Mouse (Mus musculus) adipocyte (in vitro differentiated cells): ENCODE measurements at regions not wholly inside any gene's neighbourhood (a gene's known extent, or its start where the extent isn't known, plus 50 kb on each side); places are given as distances from the start of the nearest gene placed in this dataset.

Experiments
- DNase-seq: peaks from one replicate; pipeline ENCODE4 v3.0.0-alpha.2; 2016; ENCODE audit warnings: low spot score

GRCm38 (mm10) chr3:15112177-15112838 lies 219.8 kb downstream of the Gm9733 start:
- no peak for DNase-seq

DNA sequence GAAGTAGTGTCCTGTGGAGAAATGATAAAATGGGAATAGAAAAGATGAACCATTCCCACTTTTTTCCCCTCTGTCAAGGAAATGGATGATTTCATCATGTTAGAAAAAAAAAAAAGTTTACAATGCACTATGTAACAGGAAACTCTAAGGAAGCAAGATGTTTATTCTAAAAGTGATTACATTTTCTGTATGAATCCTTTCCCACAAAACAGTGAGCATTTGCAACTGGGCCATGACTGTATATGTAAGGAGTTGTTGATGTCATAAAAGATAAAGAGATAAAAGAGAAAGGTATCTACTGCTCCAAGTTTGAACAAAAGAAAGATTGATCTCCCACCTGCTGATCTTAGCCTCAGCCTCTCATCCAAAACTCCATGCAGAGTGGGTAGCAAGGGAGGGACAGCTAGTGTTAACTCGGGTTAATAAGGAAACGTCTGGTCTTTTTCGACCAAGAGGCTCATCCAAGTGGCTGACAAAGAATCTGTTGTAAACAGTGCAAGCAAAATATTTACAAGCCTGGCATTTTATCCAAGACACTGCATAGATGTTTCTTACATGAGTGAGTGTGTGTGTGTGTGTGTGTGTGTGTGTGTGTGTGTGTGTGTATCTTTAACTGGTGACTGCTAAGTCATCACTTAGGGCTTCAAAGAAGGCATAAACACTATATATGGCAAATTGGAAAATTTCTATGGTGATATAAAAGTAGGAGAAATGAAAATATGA lies 213.3 kb downstream of the Gm9733 start:
- DNase-seq, result no peak

GRCm38 (mm10) chr3:15126736-15127135 lies 205.4 kb downstream of the Gm9733 start:
- no peak for DNase-seq

DNA sequence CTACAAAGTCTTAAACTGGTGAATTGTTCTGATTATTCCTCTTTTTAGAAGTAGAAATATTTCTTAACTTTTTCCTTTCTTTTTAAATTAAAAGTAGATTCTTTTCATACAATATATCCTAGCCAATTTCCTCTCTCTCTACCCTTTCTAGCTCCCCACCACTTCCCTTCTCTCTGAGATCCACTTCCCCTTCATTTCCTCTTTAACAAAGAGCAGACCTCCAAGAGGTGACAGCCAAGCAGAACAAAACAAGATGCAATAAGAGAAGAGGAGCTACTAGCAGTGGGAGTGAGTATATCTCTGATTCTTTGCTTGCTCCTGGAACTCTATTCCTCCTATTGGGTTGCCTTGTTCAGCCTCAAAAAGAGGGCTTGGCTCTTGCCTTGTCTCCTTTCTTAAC lies 203.7 kb downstream of the Gm9733 start:
- DNase-seq, result no peak

DNA sequence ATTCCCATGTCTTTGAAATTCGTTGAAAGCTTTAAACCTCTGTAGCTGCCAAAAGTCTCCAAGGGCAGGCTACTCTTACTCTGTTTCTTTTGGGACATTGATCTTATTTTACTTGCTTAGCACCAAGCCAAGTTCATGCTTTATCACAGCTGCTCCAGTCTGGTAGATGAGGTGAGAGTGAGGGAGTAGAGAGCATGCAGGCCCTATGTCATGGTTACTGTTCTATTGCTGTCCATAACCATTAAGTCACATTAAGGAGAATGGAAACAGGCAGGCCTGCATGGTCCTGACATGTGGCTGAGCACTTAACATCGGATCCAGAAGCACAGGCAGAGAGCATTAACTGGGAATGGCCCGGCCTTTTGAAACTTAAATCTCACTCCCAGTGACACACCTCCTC lies 203.1 kb downstream of the Gm9733 start:
- no peak for DNase-seq

GRCm38 (mm10) chr3:15129729-15130369 lies 202.3 kb downstream of the Gm9733 start:
- DNase-seq, result no peak

- DNase-seq, result no peak
Measured at GRCm38 (mm10) chr3:15132136-15132535, 200.0 kb downstream of the Gm9733 start.

- no peak for DNase-seq
Measured at GRCm38 (mm10) chr3:15139550-15139949, 192.6 kb downstream of the Gm9733 start.

DNA sequence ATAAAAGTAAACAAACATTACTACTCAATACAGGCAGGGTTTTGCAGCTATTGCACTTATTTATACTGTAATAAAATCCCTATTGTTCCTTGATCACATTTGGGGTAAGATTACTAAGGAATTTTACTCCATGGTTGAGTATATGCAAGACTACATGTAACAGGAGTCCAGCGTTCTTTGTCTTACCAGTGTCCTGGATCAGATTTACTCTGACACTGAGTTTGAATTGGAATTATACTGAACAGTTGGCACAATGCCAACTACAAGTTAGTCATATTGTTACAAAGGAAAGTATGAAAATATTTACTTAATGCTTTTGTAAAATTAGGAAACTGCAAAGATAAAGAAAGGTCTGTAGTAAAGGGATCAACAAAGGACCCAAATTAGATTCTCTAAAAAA lies 178.4 kb downstream of the Gm9733 start:
- DNase-seq, result peak; percentile 14

DNA sequence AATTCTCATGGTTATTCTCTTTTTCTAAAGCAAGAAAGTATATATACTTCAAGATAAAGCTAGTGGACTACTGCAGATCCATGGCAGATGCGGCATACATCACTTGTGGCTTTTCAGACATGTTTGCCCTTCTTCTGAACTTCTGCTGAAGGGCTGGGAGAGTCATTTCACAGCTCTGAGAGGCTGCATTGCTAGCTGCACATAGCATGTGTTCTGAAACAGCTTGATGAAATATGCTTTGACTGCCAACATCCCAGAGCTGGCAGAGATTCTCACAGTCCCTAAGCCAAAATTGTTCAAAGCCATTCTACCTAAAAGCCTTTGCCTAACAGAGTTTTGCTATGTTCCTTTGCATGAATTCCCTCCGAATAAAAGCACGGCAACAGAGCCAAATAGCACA lies 177.9 kb downstream of the Gm9733 start:
- peak; percentile 84 for DNase-seq

DNA sequence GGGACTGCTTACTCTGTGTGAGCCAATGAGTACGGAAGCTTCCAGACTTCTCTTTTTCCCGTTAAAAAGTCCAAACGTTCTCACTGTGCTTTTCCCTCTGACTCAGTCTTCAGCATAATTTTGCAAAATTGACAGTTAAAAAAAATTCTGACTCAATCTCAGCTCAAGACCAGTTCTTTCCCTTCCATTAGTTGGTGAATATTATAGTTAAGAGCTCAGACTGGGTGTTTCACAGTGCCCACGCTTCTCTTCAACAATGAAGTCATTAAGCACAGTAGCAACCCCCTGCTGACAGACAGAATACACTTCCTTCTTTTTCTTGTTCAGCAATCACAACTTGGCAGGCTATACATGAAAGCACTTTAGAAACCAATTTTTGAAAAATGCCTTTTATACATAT lies 175.4 kb downstream of the Gm9733 start:
- peak; percentile 10 for DNase-seq

GRCm38 (mm10) chr3:15157842-15158241 lies 174.3 kb downstream of the Gm9733 start:
- no peak for DNase-seq

- no peak for DNase-seq
Measured at GRCm38 (mm10) chr3:15158926-15159325, 173.2 kb downstream of the Gm9733 start.

DNA sequence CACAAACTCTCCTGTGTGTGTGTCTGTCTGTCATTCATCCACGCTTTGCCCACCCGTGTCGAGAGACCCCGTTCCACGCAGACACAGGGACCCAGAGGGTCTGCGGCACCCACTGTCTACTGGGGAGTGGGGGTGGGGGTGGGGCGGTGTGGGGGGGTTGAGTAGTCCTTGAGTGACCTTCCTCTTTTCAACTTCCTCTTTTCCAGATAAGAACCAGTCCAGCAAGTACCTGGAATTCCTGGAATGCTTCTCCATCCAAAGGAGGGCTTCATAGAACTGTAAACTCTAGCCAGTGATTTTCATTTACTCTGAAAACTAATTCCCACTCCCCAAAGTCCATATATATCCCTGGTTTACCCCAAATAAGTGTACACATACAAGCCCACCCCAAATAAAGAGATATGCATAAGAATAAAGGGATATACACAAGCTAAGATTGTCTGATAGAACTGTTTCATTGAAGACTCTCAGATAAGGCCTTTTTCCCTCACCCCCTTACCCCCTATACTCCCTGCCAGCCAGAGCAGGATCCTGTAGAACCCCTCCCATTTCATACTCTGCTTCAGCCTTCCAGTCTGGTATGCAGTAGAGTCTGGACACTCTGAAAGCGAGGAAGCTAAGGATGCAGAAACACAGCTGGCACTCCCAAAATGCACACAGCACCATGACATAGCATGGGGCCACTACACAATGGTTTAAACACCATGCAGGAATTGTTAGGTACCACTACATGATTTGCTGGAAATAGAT lies 172.0 kb downstream of the Gm9733 start:
- no peak for DNase-seq

- no peak for DNase-seq
Measured at GRCm38 (mm10) chr3:15175811-15176210, 156.3 kb downstream of the Gm9733 start.

- no peak for DNase-seq
Measured at GRCm38 (mm10) chr3:15179079-15179812, 152.9 kb downstream of the Gm9733 start.

DNA sequence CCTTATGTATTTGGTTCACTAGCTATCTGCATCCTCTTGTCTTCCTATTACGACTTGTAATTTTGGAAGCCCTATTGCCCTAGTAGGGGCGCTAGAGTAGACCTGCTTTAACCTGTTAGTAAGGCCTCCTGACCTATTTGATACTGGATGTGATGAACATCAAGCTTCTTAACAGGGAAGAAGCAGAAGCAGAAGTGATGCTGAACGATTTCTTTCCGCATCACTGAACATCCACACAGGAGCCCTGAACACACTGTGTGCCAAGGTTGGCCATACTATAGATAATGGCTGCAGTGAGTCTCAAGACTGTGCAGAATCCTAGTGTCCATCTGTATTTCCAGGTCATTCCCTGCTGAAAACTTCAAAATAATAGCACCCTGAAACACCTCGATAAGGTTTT lies 151.0 kb downstream of the Gm9733 start:
- no peak for DNase-seq

DNA sequence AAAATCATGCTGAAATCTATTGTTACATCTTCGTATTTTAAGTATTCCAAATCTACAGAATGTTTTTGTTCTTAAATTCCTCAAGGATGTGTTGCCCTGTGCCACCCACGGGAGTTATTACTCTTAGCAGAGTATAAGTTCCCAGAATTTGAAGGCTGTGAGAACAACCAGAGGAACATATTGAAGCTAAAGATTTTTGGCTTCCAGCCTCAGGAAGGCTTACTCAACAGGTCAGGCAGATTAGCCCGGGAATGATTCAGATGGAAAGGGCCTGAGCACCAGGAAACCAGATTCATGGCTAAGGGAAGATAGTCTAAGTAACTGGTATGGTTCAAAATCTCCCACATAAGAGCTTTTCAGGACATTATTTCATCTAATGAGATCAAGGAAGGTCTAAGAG lies 145.4 kb downstream of the Gm9733 start:
- peak; percentile 53 for DNase-seq

GRCm38 (mm10) chr3:15194362-15194761 lies 137.7 kb downstream of the Gm9733 start:
- DNase-seq, result peak; percentile 87

GRCm38 (mm10) chr3:15196101-15196500 lies 136.0 kb downstream of the Gm9733 start:
- DNase-seq, result peak; percentile 54

DNA sequence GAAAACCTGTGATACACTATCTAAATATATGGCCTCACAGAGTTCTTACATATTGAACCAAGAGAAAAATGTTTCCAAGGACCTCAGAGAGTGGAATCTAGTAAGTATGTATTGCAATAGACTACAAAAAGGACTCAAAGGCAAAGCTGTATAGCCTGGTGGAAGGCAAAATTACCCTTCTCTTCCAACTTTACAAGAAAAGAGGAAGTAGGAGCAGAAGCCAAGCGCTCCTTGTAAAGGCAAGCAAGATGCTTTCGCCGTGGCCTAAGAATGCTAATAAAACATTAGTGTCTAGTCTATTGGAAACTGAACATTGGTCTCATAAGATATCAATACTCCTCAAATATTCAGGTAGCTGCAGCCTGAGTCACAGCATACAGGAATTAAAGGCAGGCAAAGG lies 134.0 kb downstream of the Gm9733 start:
- DNase-seq, result no peak

DNA sequence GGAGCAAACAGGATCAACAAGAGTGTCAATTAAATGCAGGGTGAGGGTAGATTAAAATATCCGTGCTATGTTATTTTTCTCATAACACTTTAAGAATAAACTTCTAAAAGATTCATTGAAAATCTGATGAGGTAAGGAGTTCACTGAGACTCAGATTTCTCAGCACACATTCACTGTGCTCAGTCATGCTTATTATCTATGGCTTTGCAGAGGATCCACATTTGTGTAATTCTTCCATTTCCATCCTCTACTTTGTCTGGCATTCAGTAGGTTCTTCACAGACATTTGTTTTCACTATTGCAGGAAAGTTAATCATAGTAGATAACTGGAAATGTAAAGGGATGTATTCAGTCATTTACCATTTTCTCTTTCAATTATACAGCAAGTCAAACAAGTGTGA lies 131.8 kb downstream of the Gm9733 start:
- DNase-seq, result no peak
